Mouse (Mus musculus): ENCODE results near the gene Serinc4. TPM values are rescaled to one million over a fixed set of nuclear protein-coding genes. Genes with fewer than 3 reads are reported as not detected.

Gene Serinc4
- polyA plus RNA-seq, 1 experiment from 2014 or later, result 1.4 TPM

- peak overlapping the region; percentile 79 for H3K4me2 ChIP-seq
These were observed 41.0 kb downstream of the Serinc4 start for GRCm38 (mm10) chr2:121415591-121415990.

GRCm38 (mm10) chr2:121415103-121415502 lies 41.5 kb downstream of the Serinc4 start:
- H3K4me1 ChIP-seq (replicated peaks), result peaks cover 60% of the 10 kb centered on the region
- ATAC-seq (ENCODE audit: low read depth), result no peak
- WGBS, result 35% methylated on average over 3 of the region's 3 CpGs
- H3K27ac ChIP-seq (replicated peaks), result no peak overlapping the region
- H3K27me3 ChIP-seq, result no peaks in the 10 kb centered on the region
- peak overlapping the region; percentile 99 for H3K4me3 ChIP-seq
- H3K4me2 ChIP-seq, result peak overlapping the region; percentile 79
- H3K9me3 ChIP-seq, result no peaks in the 10 kb centered on the region
- H3K9ac ChIP-seq, result peak overlapping the region; percentile 97
- peaks cover 23% of the 10 kb centered on the region for H3K36me3 ChIP-seq

More at GRCm38 (mm10) chr2:121415591-121415990, 41.0 kb downstream of the Serinc4 start:
- ATAC-seq (ENCODE audit: low read depth), result no peak
- Histone ChIP-seq H3K36me3 (peaks cover 25% of the 10 kb centered on the region), H3K4me3 (peak overlapping the region; percentile 99), H3K4me1 (replicated peaks) (peaks cover 60% of the 10 kb centered on the region), H3K9me3 (no peaks in the 10 kb centered on the region), H3K9ac (peak overlapping the region; percentile 97), H3K27me3 (no peaks in the 10 kb centered on the region), H3K27ac (replicated peaks) (no peak overlapping the region)
- WGBS, result 89% methylated on average over 3 of the region's 3 CpGs

- Histone ChIP-seq H3K4me3 (peak overlapping the region; percentile 99), H3K36me3 (peaks cover 23% of the 10 kb centered on the region), H3K9ac (peak overlapping the region; percentile 97), H3K27ac (replicated peaks) (peak overlapping the region; percentile 98), H3K4me2 (peak overlapping the region; percentile 79), H3K9me3 (no peaks in the 10 kb centered on the region), H3K27me3 (no peaks in the 10 kb centered on the region), H3K4me1 (replicated peaks) (peaks cover 60% of the 10 kb centered on the region)
- WGBS, result under 1% methylated on average over 32 of the region's 32 CpGs
- ATAC-seq (ENCODE audit: low read depth), result peak; percentile 60
These were observed 42.4 kb downstream of the Serinc4 start for GRCm38 (mm10) chr2:121414139-121414685.

- H3K9ac ChIP-seq, result peak within 1 kb of the TSS; percentile 97
- H3K27ac ChIP-seq (replicated peaks), result peak within 1 kb of the TSS; percentile 98
- no peaks in the 10 kb centered on the region for H3K9me3 ChIP-seq
- H3K27me3 ChIP-seq, result no peaks in the 10 kb centered on the region
- peaks cover 53% of the 10 kb centered on the region for H3K4me1 ChIP-seq (replicated peaks)
- ATAC-seq (ENCODE audit: low read depth), result peak; percentile 99
- H3K36me3 ChIP-seq, result peaks cover 17% of the 10 kb centered on the region
- peak within 1 kb of the TSS; percentile 79 for H3K4me2 ChIP-seq
- WGBS, result under 1% methylated on average over 66 of the region's 68 CpGs
- peak within 1 kb of the TSS; percentile 99 for H3K4me3 ChIP-seq
These were observed 43.1 kb downstream of the Serinc4 start, which contains the start of the genes Pdia3 and Catsper2 for GRCm38 (mm10) chr2:121413387-121414042. TSS of gene Pdia3 (plus strand) at chr2:121413775. TSS of gene Catsper2 (minus strand) at chr2:121413792.

- H3K4me1 ChIP-seq (replicated peaks), result peaks cover 49% of the 10 kb centered on the region
- no peaks in the 10 kb centered on the region for H3K9me3 ChIP-seq
- peak overlapping the region; percentile 98 for H3K27ac ChIP-seq (replicated peaks)
- H3K27me3 ChIP-seq, result no peaks in the 10 kb centered on the region
- peak overlapping the region; percentile 97 for H3K9ac ChIP-seq
- WGBS, result 8% methylated on average over 4 of the region's 4 CpGs
- H3K4me3 ChIP-seq, result peak overlapping the region; percentile 99
- H3K4me2 ChIP-seq, result peak overlapping the region; percentile 79
- peaks cover 11% of the 10 kb centered on the region for H3K36me3 ChIP-seq
- ATAC-seq (ENCODE audit: low read depth), result no peak
These were observed 43.7 kb downstream of the Serinc4 start for GRCm38 (mm10) chr2:121412843-121413386.

GRCm38 (mm10) chr2:121408160-121408559 lies 48.4 kb downstream of the Serinc4 start:
- Histone ChIP-seq H3K4me1 (replicated peaks) (peaks cover 13% of the 10 kb centered on the region), H3K4me2 (no peak overlapping the region), H3K27ac (replicated peaks) (no peak overlapping the region), H3K27me3 (no peaks in the 10 kb centered on the region), H3K9me3 (no peaks in the 10 kb centered on the region), H3K4me3 (no peak overlapping the region), H3K9ac (no peak overlapping the region), H3K36me3 (no peaks in the 10 kb centered on the region)
- no peak for ATAC-seq (ENCODE audit: low read depth)
- WGBS, result 34% methylated on average over 4 of the region's 4 CpGs

GRCm38 (mm10) chr2:121403296-121403695 lies 53.3 kb downstream of the Serinc4 start:
- Histone ChIP-seq H3K4me3 (no peak overlapping the region), H3K27me3 (no peaks in the 10 kb centered on the region), H3K9me3 (no peaks in the 10 kb centered on the region), H3K4me1 (replicated peaks) (no peaks in the 10 kb centered on the region), H3K27ac (replicated peaks) (no peak overlapping the region), H3K9ac (no peak overlapping the region), H3K4me2 (no peak overlapping the region), H3K36me3 (no peaks in the 10 kb centered on the region)
- ATAC-seq (ENCODE audit: low read depth), result no peak

GRCm38 (mm10) chr2:121396624-121397023 lies 60.0 kb downstream of the Serinc4 start:
- no peak overlapping the region for H3K27ac ChIP-seq (replicated peaks)
- H3K4me3 ChIP-seq, result no peak overlapping the region
- no peak overlapping the region for H3K4me2 ChIP-seq
- H3K36me3 ChIP-seq, result peaks cover 4% of the 10 kb centered on the region; the same call in 1 of the 2 replicates
- H3K4me1 ChIP-seq (replicated peaks), result no peaks in the 10 kb centered on the region
- ATAC-seq (ENCODE audit: low read depth), result no peak
- no peak overlapping the region for H3K9ac ChIP-seq
- 11% methylated on average over 8 of the region's 8 CpGs for WGBS
- no peaks in the 10 kb centered on the region for H3K27me3 ChIP-seq
- no peaks in the 10 kb centered on the region for H3K9me3 ChIP-seq

Small RNAs within 50 kb of the gene (microRNA-seq; reads per million reads assigned to microRNA genes)
- gene Gm22953, result not detected

Other genes with a start within 250 kb of the Serinc4 start
- 151 and 181 TPM in 2 replicates for gene Trp53bp1, start 185.4 kb downstream of the Serinc4 start, polyA plus RNA-seq (2015; fragmentation: Nextera tagmentation; extraction: Ambion mirVana)
- 17.6 and 21.8 TPM in 2 replicates for gene Map1a, start 167.2 kb downstream of the Serinc4 start, polyA plus RNA-seq (2015; fragmentation: Nextera tagmentation; extraction: Ambion mirVana)
- 16.3 and 17.4 TPM in 2 replicates for gene Ppip5k1, start 101.4 kb downstream of the Serinc4 start, polyA plus RNA-seq (2015; fragmentation: Nextera tagmentation; extraction: Ambion mirVana)
- gene Ckmt1, start 99.1 kb downstream of the Serinc4 start, polyA plus RNA-seq (2015; fragmentation: Nextera tagmentation; extraction: Ambion mirVana), result 54.0 and 60.8 TPM in 2 replicates
- gene Strc, start 69.6 kb downstream of the Serinc4 start, polyA plus RNA-seq (2015; fragmentation: Nextera tagmentation; extraction: Ambion mirVana), result not detected in 2 replicates
- gene Pdia3, start 43.0 kb downstream of the Serinc4 start, polyA plus RNA-seq (2015; fragmentation: Nextera tagmentation; extraction: Ambion mirVana), result 453 and 473 TPM in 2 replicates
- 3.5 and 4.8 TPM in 2 replicates for gene Catsper2, start 43.0 kb downstream of the Serinc4 start, polyA plus RNA-seq (2015; fragmentation: Nextera tagmentation; extraction: Ambion mirVana)
- 2.6 TPM in 2 replicates for gene Ell3, start 12.5 kb downstream of the Serinc4 start, polyA plus RNA-seq (2015; fragmentation: Nextera tagmentation; extraction: Ambion mirVana)
- gene Serf2, start 7.6 kb downstream of the Serinc4 start, polyA plus RNA-seq (2015; fragmentation: Nextera tagmentation; extraction: Ambion mirVana), result 393 and 478 TPM in 2 replicates
- 113 and 132 TPM in 2 replicates for gene Hypk, start 3.5 kb downstream of the Serinc4 start, polyA plus RNA-seq (2015; fragmentation: Nextera tagmentation; extraction: Ambion mirVana)
- gene Mfap1b, start 17.3 kb upstream of the Serinc4 start, polyA plus RNA-seq (2015; fragmentation: Nextera tagmentation; extraction: Ambion mirVana), result 74.3 and 76.4 TPM in 2 replicates
- gene Mfap1a, start 49.9 kb upstream of the Serinc4 start, polyA plus RNA-seq (2015; fragmentation: Nextera tagmentation; extraction: Ambion mirVana), result 30.1 and 39.3 TPM in 2 replicates
- 4.2 and 4.5 TPM in 2 replicates for gene Wdr76, start 49.9 kb upstream of the Serinc4 start, polyA plus RNA-seq (2015; fragmentation: Nextera tagmentation; extraction: Ambion mirVana)

Measured in neural tube, embryonic 13.5 days (tissue).